Comparison of ENCODE assay signal across 10 mouse cellular contexts in the genomic region with DNA sequence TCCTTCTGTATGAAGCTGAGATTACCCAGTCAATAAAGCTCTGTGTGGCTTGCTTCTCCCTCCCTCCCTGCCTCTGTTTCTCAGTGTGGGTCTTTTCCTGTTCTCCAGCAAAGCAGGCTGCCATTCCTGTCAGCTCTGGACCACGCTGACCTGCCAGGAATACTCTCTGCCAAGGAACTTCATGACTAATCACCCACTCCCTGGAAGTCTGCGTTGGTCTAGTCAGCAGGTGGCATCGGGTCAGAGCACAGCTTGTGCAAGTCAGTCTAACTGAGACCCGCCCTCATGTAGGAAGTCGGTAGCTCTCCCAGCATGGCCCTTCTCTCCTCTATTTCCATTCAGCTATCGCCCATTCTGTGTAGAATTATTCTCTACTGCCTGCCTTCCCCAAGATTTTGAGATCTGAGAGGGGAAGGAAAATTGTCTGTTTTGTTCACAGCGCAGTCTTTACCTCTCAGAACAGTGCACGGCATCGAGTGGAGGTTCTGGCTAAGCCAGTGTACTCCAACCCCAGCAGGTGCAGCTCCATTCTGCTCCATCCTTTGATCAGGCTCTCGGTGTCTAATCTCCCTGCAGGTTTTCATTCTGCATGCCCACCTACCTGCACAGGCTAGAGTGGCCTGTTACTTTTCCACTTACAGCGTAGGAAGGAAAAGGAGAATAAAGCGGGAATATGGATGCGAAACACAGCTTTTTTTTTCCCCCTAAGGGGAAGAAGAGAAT.
DNase-seq lines count a peak whose midpoint lies in the region; ATAC-seq and TF ChIP-seq lines count a peak whose summit lies in the region.
"Had no signal": no experiment of that assay in that cellular context is flagged by ENCODE, and none has a peak within 500 bp of the region (broad histone marks: within the 10 kb centered on the region; RNA-seq: fewer than 3 reads in every experiment).

No protein-coding gene starts in this region.

- peak; percentile 85 for DNase-seq in gastrocnemius, adult 2 months
- DNase-seq in gastrocnemius, postnatal 4 days (ENCODE audit: low spot score in 2 of 2): no peak
- DNase-seq in 3T3-L1 (ENCODE audit: low read depth, low spot score): peak; percentile 84
- peak; percentile 63 to 76 for DNase-seq in cerebellum, adult 18-20 months
- DNase-seq in kidney, adult 9 months: peak; percentile 89
- DNase-seq in right cerebral cortex, adult 2 months (ENCODE audit: low spot score in 2 of 2): no peak
- DNase-seq in frontal cortex, adult 2 months (ENCODE audit: extremely low spot score in 1 of 2, low spot score in 1 of 2): no peak
- DNase-seq: right cerebral cortex, postnatal 14 days had no signal

- intact Hi-C loops in gastrocnemius, adult 2 months (cut with DNase I): loop anchor here (2.0 kb wide), 1 partner anchor 26 kb away; no protein-coding TSS in a partner anchor

- H3K27ac ChIP-seq in gastrocnemius, adult 2 months: peak overlapping the region; percentile 82
- H3K27ac ChIP-seq: embryonic facial prominence, embryonic 10.5 days had no signal

- peak overlapping the region; percentile 8 for H3K4me3 ChIP-seq in gastrocnemius, adult 2 months
- H3K4me3 ChIP-seq: embryonic facial prominence, embryonic 10.5 days had no signal

- no peak for ATAC-seq in megakaryocyte progenitor cell, adult 5-6 weeks (replicated peaks; ENCODE audit: poor library complexity)

- no peak for TF ChIP-seq CTCF in gastrocnemius, adult 2 months (IDR thresholded peaks at IDR 0.05)

Comparison
In these comparisons a context has a peak if more than half of its experiments do, and no peak if none do; other contexts are left out.
1. DNase-seq: peak in gastrocnemius, adult 2 months (single experiment), 3T3-L1 (single experiment), cerebellum, adult 18-20 months (2 of 2) and kidney, adult 9 months (single experiment); none in gastrocnemius, postnatal 4 days (0 of 2), right cerebral cortex, adult 2 months (0 of 2) and frontal cortex, adult 2 months (0 of 2).